Mouse (Mus musculus): ENCODE results near the gene Akap6. TPM values are rescaled to one million over a fixed set of nuclear protein-coding genes. Genes with fewer than 3 reads are reported as not detected.

The Akap6 gene
- polyA plus RNA-seq, 2 experiments = under 0.01 to 0.01 TPM

- WGBS (ENCODE audit: insufficient replicate concordance) = 65% methylated on average over 4 of the region's 4 CpGs
- ATAC-seq (ENCODE audit: insufficient read depth) (no peak), DNase-seq (ENCODE audit: low read depth in 3 of 3, low spot score in 3 of 3) (no peak)
- TF ChIP-seq EP300 (IDR thresholded peaks at IDR 0.05; ENCODE audit: low read depth) = no peak
- no peak for TF ChIP-seq CTCF (IDR thresholded peaks at IDR 0.05; ENCODE audit: low read depth)
- Histone ChIP-seq H3K4me3 (ENCODE audit: insufficient read depth in 1 of 2, low read depth in 2 of 2, low read length in 2 of 2) (no peak overlapping the region), H3K4me2 (ENCODE audit: low read depth) (no peak overlapping the region), H3K9ac (replicated peaks) (no peak overlapping the region), H3K4me1 (replicated peaks; ENCODE audit: control insufficient read depth in 2 of 2, insufficient read depth in 2 of 2, low read length in 1 of 2) (no peaks in the 10 kb centered on the region), H3K27me3 (ENCODE audit: control insufficient read depth, insufficient read depth, low read length) (no peaks in the 10 kb centered on the region), H3K27ac (no peak overlapping the region), H3K9me3 (ENCODE audit: control insufficient read depth, low read length) (no peaks in the 10 kb centered on the region), H3K36me3 (replicated peaks; ENCODE audit: control insufficient read depth, insufficient read depth, low read depth) (no peaks in the 10 kb centered on the region)
Observed at GRCm38 (mm10) chr12:52857306-52857705, 158.1 kb downstream of the Akap6 start.

GRCm38 (mm10) chr12:52861922-52862321 lies 162.7 kb downstream of the Akap6 start:
- Histone ChIP-seq H3K4me2 (ENCODE audit: low read depth) (no peak overlapping the region), H3K4me3 (ENCODE audit: insufficient read depth in 1 of 2, low read depth in 2 of 2, low read length in 2 of 2) (no peak overlapping the region), H3K9ac (replicated peaks) (no peak overlapping the region), H3K36me3 (replicated peaks; ENCODE audit: control insufficient read depth, insufficient read depth, low read depth) (no peaks in the 10 kb centered on the region), H3K4me1 (replicated peaks; ENCODE audit: control insufficient read depth in 2 of 2, insufficient read depth in 2 of 2, low read length in 1 of 2) (no peaks in the 10 kb centered on the region), H3K27me3 (ENCODE audit: control insufficient read depth, insufficient read depth, low read length) (no peaks in the 10 kb centered on the region), H3K9me3 (ENCODE audit: control insufficient read depth, low read length) (no peaks in the 10 kb centered on the region), H3K27ac (no peak overlapping the region)
- no peak for TF ChIP-seq CTCF (IDR thresholded peaks at IDR 0.05; ENCODE audit: low read depth)
- no peak for TF ChIP-seq EP300 (IDR thresholded peaks at IDR 0.05; ENCODE audit: low read depth)
- no peak for DNase-seq (ENCODE audit: low read depth in 3 of 3, low spot score in 3 of 3)
- WGBS (ENCODE audit: insufficient replicate concordance) = 63% methylated on average over 3 of the region's 3 CpGs
- no peak for ATAC-seq (ENCODE audit: insufficient read depth)

- Histone ChIP-seq H3K27me3 (ENCODE audit: control insufficient read depth, insufficient read depth, low read length) (no peaks in the 10 kb centered on the region), H3K9me3 (ENCODE audit: control insufficient read depth, low read length) (no peaks in the 10 kb centered on the region), H3K4me3 (ENCODE audit: insufficient read depth in 1 of 2, low read depth in 2 of 2, low read length in 2 of 2) (no peak overlapping the region), H3K27ac (no peak overlapping the region), H3K4me1 (replicated peaks; ENCODE audit: control insufficient read depth in 2 of 2, insufficient read depth in 2 of 2, low read length in 1 of 2) (no peaks in the 10 kb centered on the region), H3K9ac (replicated peaks) (no peak overlapping the region), H3K4me2 (ENCODE audit: low read depth) (no peak overlapping the region), H3K36me3 (replicated peaks; ENCODE audit: control insufficient read depth, insufficient read depth, low read depth) (no peaks in the 10 kb centered on the region)
- TF ChIP-seq EP300 (IDR thresholded peaks at IDR 0.05; ENCODE audit: low read depth) = no peak
- TF ChIP-seq CTCF (IDR thresholded peaks at IDR 0.05; ENCODE audit: low read depth) = no peak
- ATAC-seq (ENCODE audit: insufficient read depth) (no peak), DNase-seq (ENCODE audit: low read depth in 3 of 3, low spot score in 3 of 3) (no peak)
- 27% methylated on average over 8 of the region's 8 CpGs for WGBS (ENCODE audit: insufficient replicate concordance)
Observed at GRCm38 (mm10) chr12:52868000-52868624, 168.9 kb downstream of the Akap6 start.

GRCm38 (mm10) chr12:52871604-52872003 lies 172.4 kb downstream of the Akap6 start:
- Histone ChIP-seq H3K4me1 (replicated peaks; ENCODE audit: control insufficient read depth in 2 of 2, insufficient read depth in 2 of 2, low read length in 1 of 2) (0 out of 4 replicates have a peak, but pooled peaks cover 0 to 2% of the 10 kb centered on the region in 2 experiments), H3K36me3 (replicated peaks; ENCODE audit: control insufficient read depth, insufficient read depth, low read depth) (no peaks in the 10 kb centered on the region), H3K27ac (no peak overlapping the region), H3K9me3 (ENCODE audit: control insufficient read depth, low read length) (no peaks in the 10 kb centered on the region), H3K4me2 (ENCODE audit: low read depth) (no peak overlapping the region), H3K27me3 (ENCODE audit: control insufficient read depth, insufficient read depth, low read length) (no peaks in the 10 kb centered on the region), H3K4me3 (ENCODE audit: insufficient read depth in 1 of 2, low read depth in 2 of 2, low read length in 2 of 2) (no peak overlapping the region), H3K9ac (replicated peaks) (no peak overlapping the region)
- TF ChIP-seq CTCF (IDR thresholded peaks at IDR 0.05; ENCODE audit: low read depth) (no peak), EP300 (IDR thresholded peaks at IDR 0.05; ENCODE audit: low read depth) (no peak)
- DNase-seq (ENCODE audit: low read depth in 3 of 3, low spot score in 3 of 3) = no peak
- 39% methylated on average over 3 of the region's 3 CpGs for WGBS (ENCODE audit: insufficient replicate concordance)
- no peak for ATAC-seq (ENCODE audit: insufficient read depth)

GRCm38 (mm10) chr12:52874332-52874923 lies 175.2 kb downstream of the Akap6 start:
- ATAC-seq (ENCODE audit: insufficient read depth) = no peak
- TF ChIP-seq CTCF (IDR thresholded peaks at IDR 0.05; ENCODE audit: low read depth) (no peak), EP300 (IDR thresholded peaks at IDR 0.05; ENCODE audit: low read depth) (no peak)
- 57% methylated on average over 9 of the region's 9 CpGs for WGBS (ENCODE audit: insufficient replicate concordance)

More at GRCm38 (mm10) chr12:52874332-52874923, 175.2 kb downstream of the Akap6 start:
- no peaks in the 10 kb centered on the region for H3K36me3 ChIP-seq (replicated peaks; ENCODE audit: control insufficient read depth, insufficient read depth, low read depth)
- DNase-seq (ENCODE audit: low read depth in 3 of 3, low spot score in 3 of 3) = no peak
- no peak overlapping the region for H3K4me3 ChIP-seq (ENCODE audit: insufficient read depth in 1 of 2, low read depth in 2 of 2, low read length in 2 of 2)
- H3K27me3 ChIP-seq (ENCODE audit: control insufficient read depth, insufficient read depth, low read length) = no peaks in the 10 kb centered on the region
- H3K9ac ChIP-seq (replicated peaks) = no peak overlapping the region
- H3K9me3 ChIP-seq (ENCODE audit: control insufficient read depth, low read length) = no peaks in the 10 kb centered on the region
- H3K4me1 ChIP-seq (replicated peaks; ENCODE audit: control insufficient read depth in 2 of 2, insufficient read depth in 2 of 2, low read length in 1 of 2) = 0 out of 4 replicates have a peak, but pooled peaks cover 0 to 2% of the 10 kb centered on the region in 2 experiments
- H3K4me2 ChIP-seq (ENCODE audit: low read depth) = no peak overlapping the region
- no peak overlapping the region for H3K27ac ChIP-seq
